Mouse (Mus musculus) midbrain, embryonic 11.5 days (tissue): Measurements from ENCODE around the gene Cactin. TPM values are rescaled to one million over a fixed set of nuclear protein-coding genes. Genes with fewer than 3 reads are reported as not detected.

Experiments
- ATAC-seq: fragments of 200-750 bp; cut with Nextera tagmentation; 2 replicates; pipeline ENCODE4 v1.8.0; 2017; ENCODE audit warnings: moderate TSS enrichment, moderate library complexity; ENCODE audit not compliant: low FRiP score
- DNase-seq: peaks from one replicate; pipeline ENCODE4 v3.0.0; 2015; ENCODE audit warnings: low spot score; ENCODE audit errors: missing footprints
- H3K27ac ChIP-seq: fragments of 300-500 bp; sonication (generic); 2 replicates; pipeline ENCODE4 v1.5.1; 2014; ENCODE audit warnings: low read depth, low read length
- H3K27me3 ChIP-seq: fragments of 300-500 bp; sonication (generic); 2 replicates; pipeline ENCODE4 v1.6.1; 2014; ENCODE audit warnings: mild to moderate bottlenecking, low read length, moderate library complexity, mixed read lengths; ENCODE audit not compliant: control insufficient read depth, insufficient read depth
- H3K36me3 ChIP-seq: fragments of 300-500 bp; sonication (generic); 2 replicates; pipeline ENCODE4 v1.6.1; 2014; ENCODE audit warnings: mild to moderate bottlenecking, low read length, moderate library complexity, mixed read lengths; ENCODE audit not compliant: control insufficient read depth, insufficient read depth
- H3K4me1 ChIP-seq: fragments of 300-500 bp; sonication (generic); 2 replicates; pipeline ENCODE4 v1.6.1; 2014; ENCODE audit warnings: low read length; ENCODE audit not compliant: control insufficient read depth, insufficient read depth
- H3K4me2 ChIP-seq: fragments of 300-500 bp; sonication (generic); 2 replicates; pipeline ENCODE4 v1.6.1; 2014; ENCODE audit warnings: mild to moderate bottlenecking, moderate library complexity
- H3K4me3 ChIP-seq: fragments of 300-500 bp; sonication (generic); 2 replicates; pipeline ENCODE4 v1.5.1; 2014; ENCODE audit warnings: low read depth, low read length
- H3K9ac ChIP-seq: fragments of 300-500 bp; sonication (generic); 2 replicates; pipeline ENCODE4 v1.6.1; 2014; ENCODE audit warnings: low read length
- H3K9me3 ChIP-seq: fragments of 300-500 bp; sonication (generic); 2 replicates; pipeline ENCODE4 v1.6.1; 2016; ENCODE audit warnings: low read length; ENCODE audit not compliant: control insufficient read depth
- WGBS: fragments of 180-500 bp; shearing (Covaris S2); extraction: QIAGEN DNeasy Blood & Tissue Kit; methylation state at CpG from one replicate; pipeline ENCODE4 v1.1.7; 2014; 5-methylcytosine and 5-hydroxymethylcytosine counted together
- polyA plus RNA-seq: library from polyadenylated mRNA; unstranded; fragments of >200 nt; fragmentation: Nextera tagmentation; extraction: Ambion mirVana; gene quantifications from 2 replicates; pipeline ENCODE4 v1.2.1, GENCODE M21; 2014

Cactin gene
- polyA plus RNA-seq = 31.9 and 36.8 TPM in 2 replicates

DNA sequence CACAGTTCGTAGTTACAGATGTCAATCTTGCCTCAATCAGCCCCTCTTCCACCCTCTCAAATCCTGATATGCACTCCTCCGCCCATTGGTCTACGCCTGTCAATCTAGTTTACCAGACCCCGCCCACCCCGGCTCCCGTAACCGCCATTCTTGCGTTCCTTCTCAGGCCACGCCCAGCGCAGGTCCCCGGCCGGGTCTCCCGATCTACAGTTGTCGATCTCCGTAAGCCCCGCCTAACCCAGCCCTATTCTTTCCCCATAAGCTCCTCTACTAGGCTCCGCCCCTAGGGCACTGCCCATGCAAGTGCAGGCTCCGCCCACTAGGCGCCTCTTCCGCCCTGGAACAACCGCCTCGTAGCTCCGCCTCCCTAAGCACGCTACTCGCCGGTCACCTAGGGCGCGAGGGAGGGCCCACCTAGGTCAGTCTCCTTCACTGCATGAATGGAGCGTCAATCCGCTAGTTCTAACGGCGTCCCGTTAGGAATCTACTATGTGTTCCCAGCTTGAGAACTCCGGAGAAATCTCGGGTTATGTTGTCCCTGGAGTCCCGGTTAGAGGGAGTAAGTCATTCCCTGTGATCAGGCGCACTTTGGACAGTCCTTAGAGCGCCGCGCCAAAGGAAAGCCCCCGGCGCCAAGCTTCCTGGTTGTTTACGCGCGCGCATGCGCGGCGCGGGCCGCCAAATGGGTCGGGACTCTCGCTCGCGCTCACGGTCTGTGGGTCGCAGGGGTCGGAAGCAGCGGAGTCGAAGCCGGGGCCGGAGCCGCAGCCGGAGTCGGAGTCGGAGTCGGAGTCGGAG is at the start of gene Cactin:
Cactin (plus strand) TSS at position 554 of the 798 bp plus-strand sequence.
- Histone ChIP-seq H3K9ac (peak within 1 kb of the TSS; percentile 86), H3K4me1 (peaks cover 29% of the 10 kb centered on the region), H3K36me3 (peaks cover 37% of the 10 kb centered on the region), H3K4me3 (peak within 1 kb of the TSS; percentile 94), H3K9me3 (no peaks in the 10 kb centered on the region), H3K27me3 (no peaks in the 10 kb centered on the region; the same call in 1 of the 2 replicates), H3K4me2 (peak within 1 kb of the TSS; percentile 83), H3K27ac (peak within 1 kb of the TSS; percentile 79)
- ATAC-seq (peak; percentile 93), DNase-seq (peak; percentile 100)
- under 1% methylated on average over 68 of the region's 68 CpGs for WGBS

GRCm38 (mm10) chr10:81272356-81272755 is 48.5 kb upstream of the Cactin start:
- DNase-seq = no peak
- ATAC-seq = no peak
- H3K27me3 ChIP-seq = no peaks in the 10 kb centered on the region
- H3K36me3 ChIP-seq = peaks cover 8% of the 10 kb centered on the region
- no peak overlapping the region for H3K4me2 ChIP-seq
- H3K9me3 ChIP-seq = no peaks in the 10 kb centered on the region
- H3K27ac ChIP-seq = no peak overlapping the region
- no peak overlapping the region for H3K9ac ChIP-seq
- peaks cover 9% of the 10 kb centered on the region for H3K4me1 ChIP-seq
- 94% methylated on average over 21 of the region's 21 CpGs for WGBS
- H3K4me3 ChIP-seq = no peak overlapping the region

GRCm38 (mm10) chr10:81273842-81274241 is 47.1 kb upstream of the Cactin start:
- no peaks in the 10 kb centered on the region for H3K9me3 ChIP-seq
- ATAC-seq = no peak
- 96% methylated on average over 19 of the region's 19 CpGs for WGBS
- no peak overlapping the region for H3K9ac ChIP-seq
- no peak overlapping the region for H3K4me3 ChIP-seq
- H3K36me3 ChIP-seq = peaks cover 8% of the 10 kb centered on the region
- no peak for DNase-seq
- H3K27me3 ChIP-seq = no peaks in the 10 kb centered on the region
- no peak overlapping the region for H3K4me2 ChIP-seq
- H3K4me1 ChIP-seq = peaks cover 4% of the 10 kb centered on the region
- H3K27ac ChIP-seq = no peak overlapping the region

GRCm38 (mm10) chr10:81277676-81278075 is 43.2 kb upstream of the Cactin start:
- Histone ChIP-seq H3K36me3 (peaks cover 4% of the 10 kb centered on the region), H3K9me3 (no peaks in the 10 kb centered on the region), H3K9ac (no peak overlapping the region), H3K27me3 (no peaks in the 10 kb centered on the region), H3K4me3 (no peak overlapping the region), H3K4me1 (no peaks in the 10 kb centered on the region), H3K4me2 (no peak overlapping the region), H3K27ac (no peak overlapping the region)
- 78% methylated on average over 22 of the region's 22 CpGs for WGBS
- ATAC-seq (no peak), DNase-seq (no peak)

- Histone ChIP-seq H3K4me1 (no peaks in the 10 kb centered on the region), H3K27me3 (peaks cover 13% of the 10 kb centered on the region), H3K36me3 (no peaks in the 10 kb centered on the region), H3K4me3 (no peak overlapping the region), H3K4me2 (no peak overlapping the region), H3K9me3 (no peaks in the 10 kb centered on the region), H3K9ac (no peak overlapping the region), H3K27ac (no peak overlapping the region)
- WGBS = 48% methylated on average over 10 of the region's 10 CpGs
- ATAC-seq (no peak), DNase-seq (no peak)
Observed at GRCm38 (mm10) chr10:81279496-81279895, 41.4 kb upstream of the Cactin start.

GRCm38 (mm10) chr10:81284189-81284588 is 36.7 kb upstream of the Cactin start:
- Histone ChIP-seq H3K27me3 (peaks cover 20% of the 10 kb centered on the region), H3K27ac (no peak overlapping the region)
- 60% methylated on average over 6 of the region's 6 CpGs for WGBS

GRCm38 (mm10) chr10:81284719-81285118 is 36.2 kb upstream of the Cactin start:
- WGBS = 15% methylated on average over 17 of the region's 17 CpGs
- no peaks in the 10 kb centered on the region for H3K36me3 ChIP-seq
- H3K27me3 ChIP-seq = peaks cover 24% of the 10 kb centered on the region

More at GRCm38 (mm10) chr10:81284189-81284588, 36.7 kb upstream of the Cactin start:
- Histone ChIP-seq H3K4me2 (no peak overlapping the region), H3K4me1 (peaks cover 5% of the 10 kb centered on the region), H3K9me3 (no peaks in the 10 kb centered on the region), H3K36me3 (no peaks in the 10 kb centered on the region), H3K4me3 (no peak overlapping the region), H3K9ac (no peak overlapping the region)
- no peak for DNase-seq
- no peak for ATAC-seq

GRCm38 (mm10) chr10:81285694-81286450 is 35.0 kb upstream of the Cactin start:
- WGBS = 2% methylated on average over 54 of the region's 54 CpGs
- Histone ChIP-seq H3K4me3 (peak overlapping the region; percentile 49), H3K4me2 (peak overlapping the region; percentile 69), H3K27me3 (peaks cover 34% of the 10 kb centered on the region), H3K27ac (no peak overlapping the region), H3K9me3 (no peaks in the 10 kb centered on the region), H3K9ac (peak overlapping the region; percentile 68), H3K4me1 (peaks cover 5% of the 10 kb centered on the region), H3K36me3 (no peaks in the 10 kb centered on the region)
- ATAC-seq (peak; percentile 77), DNase-seq (peak; percentile 100)

More at GRCm38 (mm10) chr10:81284719-81285118, 36.2 kb upstream of the Cactin start:
- DNase-seq (no peak), ATAC-seq (no peak)
- Histone ChIP-seq H3K4me2 (peak overlapping the region; percentile 69), H3K9ac (no peak overlapping the region), H3K4me3 (no peak overlapping the region; the same call in 1 of the 2 replicates), H3K9me3 (no peaks in the 10 kb centered on the region), H3K27ac (no peak overlapping the region), H3K4me1 (peaks cover 5% of the 10 kb centered on the region)

GRCm38 (mm10) chr10:81286586-81286985 is 34.3 kb upstream of the Cactin start:
- H3K27me3 ChIP-seq = peaks cover 41% of the 10 kb centered on the region

More at GRCm38 (mm10) chr10:81286586-81286985, 34.3 kb upstream of the Cactin start:
- ATAC-seq (no peak), DNase-seq (no peak)
- no peak overlapping the region for H3K9ac ChIP-seq
- H3K9me3 ChIP-seq = no peaks in the 10 kb centered on the region
- no peak overlapping the region for H3K4me2 ChIP-seq
- 49% methylated on average over 6 of the region's 6 CpGs for WGBS
- H3K4me1 ChIP-seq = peaks cover 5% of the 10 kb centered on the region
- H3K36me3 ChIP-seq = no peaks in the 10 kb centered on the region
- H3K27ac ChIP-seq = no peak overlapping the region
- H3K4me3 ChIP-seq = no peak overlapping the region
